Comparison of ENCODE assay signal across 8 mouse cellular contexts in genomic region chr5:44224251-44224650, GRCm38 (mm10). TPM values are rescaled to one million over a fixed set of nuclear protein-coding genes. Genes with fewer than 3 reads are reported as not detected.
DNase-seq lines count a peak whose midpoint lies in the region; ATAC-seq and TF ChIP-seq lines count a peak whose summit lies in the region.

No protein-coding gene starts in this region.

- intact Hi-C loops in left cerebral cortex, adult 2 months (cut with DNase I) = loop anchor here (1.0 kb wide), 1 partner anchor 44 kb away; no protein-coding TSS in a partner anchor

- peak; percentile 55 for TF ChIP-seq CTCF in left cerebral cortex, adult 2 months (IDR thresholded peaks at IDR 0.05)

- peaks cover 14% of the 10 kb centered on the region for H3K4me1 ChIP-seq in heart, embryonic 11.5 days (ENCODE audit: control insufficient read depth, insufficient read depth, low read length)
- peaks cover 32% of the 10 kb centered on the region for H3K4me1 ChIP-seq in kidney, embryonic 16.5 days (ENCODE audit: insufficient read depth, low read length)

- peak in 1 of 2 experiments; percentile 22 for DNase-seq in left cerebral cortex, adult 2 months (ENCODE audit: extremely low spot score in 1 of 2, low spot score in 2 of 2)
- DNase-seq in left cerebral cortex, adult 9 months (ENCODE audit: low spot score in 2 of 2) = no peak
- DNase-seq in cerebellum, postnatal 25 days = peak; percentile 55 to 70
- DNase-seq in lung, postnatal 14 days = peak; percentile 36
- DNase-seq in spleen, adult 12 weeks (ENCODE audit: low spot score) = peak; percentile 56
- no peak for DNase-seq in testis, postnatal 14 days (ENCODE audit: low spot score)

- H3K27ac ChIP-seq in left cerebral cortex, adult 2 months = no peak overlapping the region
- no peak overlapping the region for H3K27ac ChIP-seq in heart, embryonic 11.5 days (ENCODE audit: low read depth, low read length)
- no peak overlapping the region for H3K27ac ChIP-seq in kidney, embryonic 16.5 days (ENCODE audit: low read length)

- H3K27me3 ChIP-seq in heart, embryonic 11.5 days (ENCODE audit: control insufficient read depth, insufficient read depth, low read length) = no peaks in the 10 kb centered on the region
- H3K27me3 ChIP-seq in kidney, embryonic 16.5 days (ENCODE audit: insufficient read depth, low read length) = no peaks in the 10 kb centered on the region

- no peaks in the 10 kb centered on the region for H3K9me3 ChIP-seq in heart, embryonic 11.5 days (replicated peaks; ENCODE audit: control insufficient read depth, low read length)
- no peaks in the 10 kb centered on the region for H3K9me3 ChIP-seq in kidney, embryonic 16.5 days (ENCODE audit: low read length)

- no peak overlapping the region for H3K4me3 ChIP-seq in left cerebral cortex, adult 2 months
- H3K4me3 ChIP-seq in heart, embryonic 11.5 days (ENCODE audit: low read depth, low read length) = no peak overlapping the region
- peak overlapping the region; percentile 15; the same call in 1 of the 2 replicates for H3K4me3 ChIP-seq in kidney, embryonic 16.5 days (ENCODE audit: low read length)

- H3K4me2 ChIP-seq in heart, embryonic 11.5 days = peak overlapping the region; percentile 82
- peak overlapping the region; percentile 81 for H3K4me2 ChIP-seq in kidney, embryonic 16.5 days (replicated peaks; ENCODE audit: low read depth, low read length)

- no peak overlapping the region for H3K9ac ChIP-seq in heart, embryonic 11.5 days (ENCODE audit: low read depth, low read length)
- 0 out of 2 replicates have a peak overlapping the region, but pooled peaks have one; percentile 41 for H3K9ac ChIP-seq in kidney, embryonic 16.5 days (replicated peaks; ENCODE audit: low read length)

- no peaks in the 10 kb centered on the region for H3K36me3 ChIP-seq in heart, embryonic 11.5 days (ENCODE audit: control insufficient read depth, insufficient read depth, low read length)
- no peaks in the 10 kb centered on the region for H3K36me3 ChIP-seq in kidney, embryonic 16.5 days (ENCODE audit: insufficient read depth, low read length)

- 31% methylated on average over 6 of the region's 6 CpGs for WGBS in heart, embryonic 11.5 days (ENCODE audit: insufficient replicate concordance)
- WGBS in kidney, embryonic 16.5 days = 20% methylated on average over 6 of the region's 6 CpGs

- ATAC-seq in heart, embryonic 11.5 days (replicated peaks; ENCODE audit: insufficient number of reproducible peaks, low FRiP score, low TSS enrichment) = no peak
- no peak for ATAC-seq in kidney, embryonic 16.5 days (ENCODE audit: low FRiP score, low TSS enrichment)

RNA-seq across cellular contexts. Expression of gene Tapt1, which starts 2.2 kb away (rescaled TPM):
- total RNA-seq in left cerebral cortex, adult 2 months (2021) = 10 to 100 TPM; 51.6 to 53.9 TPM
- 23.8 and 26.9 TPM in 2 replicates for polyA plus RNA-seq in heart, embryonic 11.5 days (2014; fragmentation: Nextera tagmentation; extraction: Ambion mirVana)
- 33.6 and 34.6 TPM in 2 replicates for polyA plus RNA-seq in kidney, embryonic 16.5 days (2015; fragmentation: Nextera tagmentation; extraction: Ambion mirVana)

Comparison
In these comparisons a context has a peak if more than half of its experiments do, and no peak if none do; other contexts are left out.
1. DNase-seq: peak in cerebellum, postnatal 25 days (2 of 2), lung, postnatal 14 days (single experiment) and spleen, adult 12 weeks (single experiment); none in left cerebral cortex, adult 9 months (0 of 2) and testis, postnatal 14 days (single experiment).